Mouse (Mus musculus): ENCODE data around the gene Defb36. TPM values are rescaled to one million over a fixed set of nuclear protein-coding genes. Genes with fewer than 3 reads are reported as not detected.

Defb36 gene
- polyA plus RNA-seq, 1 experiment = not detected

- Histone ChIP-seq H3K36me3 (replicated peaks; ENCODE audit: low read length) (no peaks in the 10 kb centered on the region), H3K27me3 (replicated peaks) (peaks cover 40% of the 10 kb centered on the region), H3K4me1 (peaks cover 65% of the 10 kb centered on the region), H3K4me3 (replicated peaks) (no peak overlapping the region), H3K9me3 (no peaks in the 10 kb centered on the region)
- no peak for TF ChIP-seq FLI1 (IDR thresholded peaks at IDR 0.05; ENCODE audit: low read length)
- TF ChIP-seq GATA1 (IDR thresholded peaks at IDR 0.05; ENCODE audit: borderline replicate concordance, low read length) = no peak
These were observed 15.7 kb upstream of the Defb36 start for GRCm38 (mm10) chr2:152588450-152588849.

DNA sequence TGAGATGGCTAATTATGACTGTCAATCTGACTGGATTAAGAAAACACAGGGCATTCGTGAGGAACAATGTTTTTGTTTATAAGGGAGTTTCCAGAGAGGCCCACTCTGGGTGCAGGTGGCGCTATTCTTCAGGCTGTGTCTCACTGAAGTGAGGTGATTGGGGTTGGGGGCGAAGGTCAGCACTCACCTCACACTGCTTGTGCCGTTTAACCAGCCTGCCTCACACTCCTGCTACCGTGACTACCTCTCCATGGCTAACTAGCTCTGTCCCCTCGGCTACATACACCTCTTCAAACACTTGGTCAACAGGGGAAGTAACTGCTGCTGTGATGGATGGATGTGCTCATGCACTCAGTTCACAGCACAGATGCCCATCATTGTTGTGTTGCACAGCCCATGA, 15.1 kb upstream of the Defb36 start:
- no peaks in the 10 kb centered on the region for H3K36me3 ChIP-seq (replicated peaks; ENCODE audit: low read length)
- peaks cover 39% of the 10 kb centered on the region for H3K27me3 ChIP-seq (replicated peaks)
- H3K9me3 ChIP-seq = no peaks in the 10 kb centered on the region
- peaks cover 59% of the 10 kb centered on the region for H3K4me1 ChIP-seq
- TF ChIP-seq FLI1 (IDR thresholded peaks at IDR 0.05; ENCODE audit: low read length) (no peak), GATA1 (IDR thresholded peaks at IDR 0.05; ENCODE audit: borderline replicate concordance, low read length) (no peak)
- H3K4me3 ChIP-seq (replicated peaks) = peak overlapping the region; percentile 5

DNA sequence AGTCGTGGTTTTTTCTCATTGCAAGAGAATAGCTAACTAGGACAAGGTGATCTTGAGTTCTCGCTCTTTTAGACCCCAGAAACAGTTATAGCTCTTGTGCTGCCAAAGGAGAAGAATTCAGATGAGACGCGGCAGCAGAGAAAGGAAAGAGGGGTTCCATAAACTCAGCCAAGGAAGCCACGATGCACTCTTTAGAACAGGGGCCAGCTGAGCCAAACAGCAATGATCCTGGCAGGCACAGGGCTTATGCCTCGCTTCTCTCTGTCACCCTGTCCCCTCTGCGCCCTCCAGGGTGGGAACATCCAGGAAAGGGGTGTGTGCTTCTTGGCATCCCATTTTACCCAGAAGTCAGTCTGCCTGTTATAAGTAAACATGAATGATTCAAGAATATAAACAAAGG, 4.8 kb upstream of the Defb36 start, which contains the start of gene Defb45:
Defb45 (minus strand) TSS at position 101 of the 400 bp plus-strand sequence.
- Histone ChIP-seq H3K9me3 (peaks cover 21% of the 10 kb centered on the region), H3K4me3 (replicated peaks) (no peak within 1 kb of the TSS), H3K4me1 (peaks cover 24% of the 10 kb centered on the region), H3K27me3 (replicated peaks) (peaks cover 10% of the 10 kb centered on the region), H3K36me3 (replicated peaks; ENCODE audit: low read length) (no peaks in the 10 kb centered on the region)
- TF ChIP-seq GATA1 (IDR thresholded peaks at IDR 0.05; ENCODE audit: borderline replicate concordance, low read length) (no peak), FLI1 (IDR thresholded peaks at IDR 0.05; ENCODE audit: low read length) (no peak)

GRCm38 (mm10) chr2:152600076-152600475, 4.1 kb upstream of the Defb36 start:
- Histone ChIP-seq H3K4me3 (replicated peaks) (no peak overlapping the region), H3K36me3 (replicated peaks; ENCODE audit: low read length) (no peaks in the 10 kb centered on the region), H3K9me3 (peaks cover 22% of the 10 kb centered on the region), H3K4me1 (peaks cover 31% of the 10 kb centered on the region), H3K27me3 (replicated peaks) (peaks cover 7% of the 10 kb centered on the region)
- TF ChIP-seq GATA1 (IDR thresholded peaks at IDR 0.05; ENCODE audit: borderline replicate concordance, low read length) (no peak), FLI1 (IDR thresholded peaks at IDR 0.05; ENCODE audit: low read length) (no peak)

- no peaks in the 10 kb centered on the region for H3K36me3 ChIP-seq (replicated peaks; ENCODE audit: low read length)
- no peak overlapping the region for H3K4me3 ChIP-seq (replicated peaks)
- H3K27me3 ChIP-seq (replicated peaks) = peaks cover 12% of the 10 kb centered on the region
- H3K9me3 ChIP-seq = peaks cover 22% of the 10 kb centered on the region
- no peak for TF ChIP-seq FLI1 (IDR thresholded peaks at IDR 0.05; ENCODE audit: low read length)
- no peak for TF ChIP-seq GATA1 (IDR thresholded peaks at IDR 0.05; ENCODE audit: borderline replicate concordance, low read length)
- H3K4me1 ChIP-seq = peaks cover 45% of the 10 kb centered on the region
These were observed 2.7 kb upstream of the Defb36 start for GRCm38 (mm10) chr2:152601275-152601960.

- no peak for TF ChIP-seq GATA1 (IDR thresholded peaks at IDR 0.05; ENCODE audit: borderline replicate concordance, low read length)
- no peak for TF ChIP-seq FLI1 (IDR thresholded peaks at IDR 0.05; ENCODE audit: low read length)
These were observed 3.6 kb downstream of the Defb36 start for GRCm38 (mm10) chr2:152607746-152608145.

GRCm38 (mm10) chr2:152608719-152609118, 4.6 kb downstream of the Defb36 start:
- H3K4me1 ChIP-seq = peaks cover 46% of the 10 kb centered on the region
- H3K4me3 ChIP-seq (replicated peaks) = no peak overlapping the region
- peaks cover 39% of the 10 kb centered on the region for H3K27me3 ChIP-seq (replicated peaks)
- no peaks in the 10 kb centered on the region for H3K36me3 ChIP-seq (replicated peaks; ENCODE audit: low read length)
- H3K9me3 ChIP-seq = peaks cover 15% of the 10 kb centered on the region
- TF ChIP-seq GATA1 (IDR thresholded peaks at IDR 0.05; ENCODE audit: borderline replicate concordance, low read length) = no peak
- no peak for TF ChIP-seq FLI1 (IDR thresholded peaks at IDR 0.05; ENCODE audit: low read length)

More at GRCm38 (mm10) chr2:152607746-152608145, 3.6 kb downstream of the Defb36 start:
- Histone ChIP-seq H3K27me3 (replicated peaks) (peaks cover 39% of the 10 kb centered on the region), H3K4me1 (peaks cover 46% of the 10 kb centered on the region), H3K36me3 (replicated peaks; ENCODE audit: low read length) (no peaks in the 10 kb centered on the region), H3K4me3 (replicated peaks) (no peak overlapping the region), H3K9me3 (peaks cover 18% of the 10 kb centered on the region)

DNA sequence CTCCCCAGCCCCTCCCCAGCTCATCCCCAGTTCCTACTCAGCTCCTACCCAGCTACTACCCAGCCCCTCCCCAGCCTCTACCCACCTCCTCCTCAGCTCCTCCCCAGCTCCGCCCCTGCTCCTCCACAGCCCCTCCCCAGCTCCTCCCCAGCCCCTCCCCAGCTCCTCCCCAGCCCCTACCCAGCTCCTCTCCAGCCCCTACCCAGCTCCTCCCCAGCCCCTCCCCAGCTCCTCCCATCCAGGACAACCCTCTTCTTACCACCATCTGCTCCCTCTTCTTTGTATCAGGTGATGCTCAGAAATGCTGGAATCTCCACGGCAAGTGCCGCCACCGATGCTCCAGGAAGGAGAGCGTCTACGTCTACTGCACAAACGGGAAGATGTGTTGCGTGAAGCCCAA, 8.1 kb downstream of the Defb36 start:
- Histone ChIP-seq H3K27me3 (replicated peaks) (peaks cover 26% of the 10 kb centered on the region), H3K9me3 (peaks cover 9% of the 10 kb centered on the region), H3K4me1 (peaks cover 18% of the 10 kb centered on the region), H3K4me3 (replicated peaks) (no peak overlapping the region), H3K36me3 (replicated peaks; ENCODE audit: low read length) (no peaks in the 10 kb centered on the region)
- TF ChIP-seq GATA1 (IDR thresholded peaks at IDR 0.05; ENCODE audit: borderline replicate concordance, low read length) = no peak
- TF ChIP-seq FLI1 (IDR thresholded peaks at IDR 0.05; ENCODE audit: low read length) = no peak

GRCm38 (mm10) chr2:152615563-152615962, 11.4 kb downstream of the Defb36 start:
- peak overlapping the region; percentile 74 for H3K4me3 ChIP-seq (replicated peaks)
- no peaks in the 10 kb centered on the region for H3K36me3 ChIP-seq (replicated peaks; ENCODE audit: low read length)
- H3K4me1 ChIP-seq = peaks cover 14% of the 10 kb centered on the region
- TF ChIP-seq FLI1 (IDR thresholded peaks at IDR 0.05; ENCODE audit: low read length) (no peak), GATA1 (IDR thresholded peaks at IDR 0.05; ENCODE audit: borderline replicate concordance, low read length) (no peak)
- H3K27me3 ChIP-seq (replicated peaks) = peaks cover 30% of the 10 kb centered on the region
- H3K9me3 ChIP-seq = no peaks in the 10 kb centered on the region

GRCm38 (mm10) chr2:152616470-152616869, 12.3 kb downstream of the Defb36 start:
- no peak overlapping the region for H3K4me3 ChIP-seq (replicated peaks)
- peaks cover 32% of the 10 kb centered on the region for H3K27me3 ChIP-seq (replicated peaks)
- no peaks in the 10 kb centered on the region for H3K36me3 ChIP-seq (replicated peaks; ENCODE audit: low read length)
- no peak for TF ChIP-seq FLI1 (IDR thresholded peaks at IDR 0.05; ENCODE audit: low read length)
- no peak for TF ChIP-seq GATA1 (IDR thresholded peaks at IDR 0.05; ENCODE audit: borderline replicate concordance, low read length)
- H3K4me1 ChIP-seq = peaks cover 14% of the 10 kb centered on the region
- H3K9me3 ChIP-seq = no peaks in the 10 kb centered on the region
